Mouse (Mus musculus) ES-CJ7 (cell line): Measurements from ENCODE around the gene Yrdc.

Source experiments
- DNase-seq: peaks from one replicate; pipeline ENCODE4 v3.0.0; 2011; ENCODE audit warnings: low read depth, low spot score

The Yrdc gene

DNA sequence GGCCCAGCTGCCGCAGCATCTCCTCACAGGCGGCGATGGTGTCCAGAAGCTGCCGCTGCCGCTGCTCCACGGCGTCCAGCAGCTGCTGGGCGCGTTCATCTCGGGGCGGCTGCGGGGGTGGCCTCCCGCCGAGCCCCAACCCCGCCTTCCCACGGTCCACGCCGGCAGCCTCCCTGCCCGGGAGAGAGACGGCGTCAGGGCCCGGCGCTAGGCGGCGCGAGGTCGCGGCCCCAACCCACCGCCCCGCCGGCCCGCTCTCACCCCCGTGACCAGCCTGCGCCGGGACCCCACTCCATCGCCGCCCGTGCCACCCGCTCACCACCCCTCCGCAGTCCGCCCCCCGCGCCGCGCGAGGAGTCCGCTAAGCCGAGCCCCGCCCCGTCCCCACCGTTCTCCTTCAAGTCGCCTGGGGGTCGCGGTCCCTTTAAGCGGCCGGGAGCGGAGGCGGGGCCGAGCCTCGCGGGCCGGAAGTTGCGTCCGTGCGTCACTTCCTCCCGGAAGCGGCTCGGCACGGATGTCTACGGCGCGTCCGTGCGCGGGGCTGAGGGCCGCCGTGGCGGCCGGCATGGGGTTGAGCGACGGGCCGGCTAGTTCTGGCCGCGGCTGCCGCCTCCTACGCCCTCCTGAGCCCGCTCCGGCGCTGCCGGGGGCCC is at the start of gene Yrdc:
Gene Yrdc (plus strand): TSS at position 419 of the 653 bp plus-strand sequence.
- peak; percentile 93 for DNase-seq

- DNase-seq, result peak; percentile 92
Observed at GRCm38 (mm10) chr4:124801552-124802308, 48.7 kb upstream of the Yrdc start, which contains the start of gene Mtf1. Mtf1 (plus strand) TSS chr4:124802104.

- DNase-seq, result peak; percentile 95
Observed at GRCm38 (mm10) chr4:124802309-124803260, 47.9 kb upstream of the Yrdc start.

- DNase-seq, result no peak
Observed at GRCm38 (mm10) chr4:124803406-124803805, 47.1 kb upstream of the Yrdc start.

DNA sequence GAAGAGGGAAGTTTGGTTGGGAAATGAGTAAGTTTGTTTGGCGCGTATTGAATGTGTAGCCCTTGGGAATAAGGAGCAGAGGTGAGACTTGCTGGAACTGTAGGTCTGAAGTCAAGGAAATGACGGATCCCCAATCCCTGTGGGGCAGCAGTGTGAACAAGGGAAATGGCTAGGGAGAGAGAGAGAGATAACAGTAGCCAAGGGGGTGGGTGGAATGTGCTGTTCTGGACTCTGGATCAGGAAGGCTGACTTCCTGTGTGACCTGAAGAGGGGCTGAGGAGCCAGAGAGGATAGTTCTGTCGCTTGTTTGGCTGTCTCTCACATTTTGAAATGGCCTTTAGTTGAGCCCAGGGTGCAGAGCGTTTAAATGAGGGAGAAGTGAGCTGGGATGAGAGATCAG is 42.0 kb upstream of the Yrdc start:
- DNase-seq, result no peak

GRCm38 (mm10) chr4:124809136-124809883 is 41.2 kb upstream of the Yrdc start:
- DNase-seq, result no peak

DNA sequence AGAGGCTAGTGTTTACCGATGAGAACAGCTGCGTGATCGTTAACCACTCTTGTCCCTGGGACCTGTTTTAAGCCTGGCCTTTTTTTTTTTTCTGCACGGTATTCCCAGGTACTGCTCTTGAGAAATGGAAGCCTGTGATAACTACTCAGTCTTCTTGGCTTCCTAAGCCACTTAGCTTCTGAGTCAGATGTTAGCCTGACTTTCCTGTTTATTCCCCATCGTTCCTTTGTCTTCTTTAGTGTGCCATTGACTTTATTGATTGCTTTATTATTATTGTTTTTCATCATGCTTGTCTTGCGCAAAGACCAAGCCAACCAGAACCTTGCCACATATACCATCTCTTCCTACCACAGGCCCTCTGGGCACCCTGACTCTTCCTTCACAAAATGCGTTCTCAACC is 40.4 kb upstream of the Yrdc start:
- no peak for DNase-seq

- no peak for DNase-seq
Observed at GRCm38 (mm10) chr4:124811347-124811975, 39.0 kb upstream of the Yrdc start.

- no peak for DNase-seq
Observed at GRCm38 (mm10) chr4:124815901-124816300, 34.6 kb upstream of the Yrdc start.

- peak; percentile 66 for DNase-seq
Observed at GRCm38 (mm10) chr4:124817803-124818202, 32.7 kb upstream of the Yrdc start.

GRCm38 (mm10) chr4:124818832-124819231 is 31.6 kb upstream of the Yrdc start:
- peak; percentile 41 for DNase-seq

DNA sequence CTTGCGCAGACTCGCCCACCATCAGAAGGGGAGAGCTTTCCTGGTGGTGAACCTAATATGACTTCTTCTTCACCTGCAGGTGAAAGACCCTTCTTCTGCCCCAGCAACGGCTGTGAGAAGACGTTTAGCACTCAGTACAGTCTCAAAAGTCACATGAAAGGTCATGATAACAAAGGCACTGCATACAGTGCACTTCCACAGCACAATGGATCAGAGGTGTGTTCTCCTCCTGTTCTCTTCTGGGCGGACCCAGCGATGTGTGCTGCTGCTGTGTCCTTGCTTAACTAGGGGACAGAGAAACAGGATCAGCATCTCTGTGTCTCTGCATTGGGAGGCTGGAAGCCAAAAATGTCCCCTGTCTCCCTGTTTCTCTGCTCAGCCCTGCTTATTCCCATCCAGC is 25.5 kb upstream of the Yrdc start:
- DNase-seq, result peak; percentile 89

DNA sequence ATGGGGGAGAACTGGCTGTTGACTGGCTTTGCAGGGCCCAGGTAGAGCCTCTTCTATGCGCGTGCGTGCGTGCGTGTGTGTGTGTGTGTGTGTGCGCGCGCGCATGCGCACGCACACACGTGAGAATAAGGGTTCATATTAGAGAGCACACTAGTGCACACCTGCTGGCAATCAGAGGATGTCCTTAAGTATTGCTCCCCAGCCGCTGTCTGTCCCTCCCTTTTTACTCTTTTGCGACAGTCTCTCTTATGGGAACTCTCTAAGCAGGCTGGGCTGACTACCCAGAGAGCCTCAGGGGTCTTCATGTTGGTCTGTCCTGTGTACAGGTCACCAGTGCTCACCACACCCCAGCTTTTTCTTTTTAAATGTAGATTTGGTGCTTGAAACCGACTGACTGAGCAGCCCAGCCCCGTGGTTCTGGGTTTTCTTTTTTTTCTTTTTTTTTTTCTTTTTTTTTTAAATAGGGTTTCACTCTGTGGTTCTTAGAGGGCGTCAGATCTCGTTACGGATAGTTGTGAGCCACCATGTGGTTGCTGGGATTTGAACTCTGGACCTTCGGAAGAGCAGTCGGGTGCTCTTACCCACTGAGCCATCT is 25.0 kb upstream of the Yrdc start:
- DNase-seq, result peak; percentile 87

DNA sequence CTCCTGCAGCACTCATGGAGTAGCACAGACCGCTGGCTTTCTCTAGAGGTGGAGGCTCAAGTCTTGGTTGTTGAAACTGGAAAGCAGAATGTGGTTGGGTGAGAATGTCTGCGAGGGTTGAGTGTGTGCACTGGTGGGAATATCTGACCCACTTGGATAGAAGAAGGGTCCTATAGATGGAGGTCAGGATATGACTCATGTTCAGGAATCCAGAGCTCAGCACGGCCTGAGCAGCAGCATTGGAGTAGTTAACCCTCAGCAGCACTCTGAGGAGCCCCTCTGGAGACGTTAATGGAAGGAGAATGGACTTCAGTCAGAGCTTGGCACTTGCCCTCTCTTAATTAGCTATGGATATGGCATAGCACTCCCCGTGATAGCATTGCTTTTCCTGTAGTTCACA is 20.8 kb upstream of the Yrdc start:
- no peak for DNase-seq

- DNase-seq, result peak; percentile 67
Observed at GRCm38 (mm10) chr4:124832796-124833195, 17.7 kb upstream of the Yrdc start.

DNA sequence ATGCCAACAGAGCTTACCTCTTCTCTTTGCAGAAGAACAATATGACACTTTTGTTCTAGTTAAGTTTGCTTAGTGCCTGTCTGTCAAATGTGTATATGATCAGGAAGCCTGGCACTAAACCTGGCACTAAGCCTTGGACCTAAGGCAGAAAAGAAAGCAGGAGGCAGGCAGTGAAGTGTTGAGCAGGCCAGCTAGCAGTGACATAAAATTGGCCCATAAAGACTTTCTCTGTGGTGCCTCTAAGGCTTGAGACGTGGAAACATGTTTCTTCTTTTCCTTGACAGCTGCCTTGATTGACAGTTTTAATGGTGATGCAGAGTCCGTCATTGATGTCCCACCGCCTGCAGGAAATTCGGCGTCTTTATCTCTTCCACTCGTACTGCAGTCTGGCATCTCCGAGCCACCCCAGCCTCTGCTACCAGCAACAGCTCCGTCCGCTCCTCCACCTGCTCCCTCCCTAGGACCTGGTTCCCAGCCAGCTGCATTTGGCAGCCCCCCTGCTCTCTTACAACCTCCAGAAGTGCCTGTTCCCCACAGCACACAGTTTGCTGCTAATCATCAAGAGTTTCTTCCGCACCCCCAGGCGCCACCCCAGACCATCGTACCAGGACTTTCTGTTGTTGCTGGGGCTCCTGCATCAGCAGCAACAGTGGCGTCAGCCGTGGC is 12.3 kb upstream of the Yrdc start:
- DNase-seq, result no peak

DNA sequence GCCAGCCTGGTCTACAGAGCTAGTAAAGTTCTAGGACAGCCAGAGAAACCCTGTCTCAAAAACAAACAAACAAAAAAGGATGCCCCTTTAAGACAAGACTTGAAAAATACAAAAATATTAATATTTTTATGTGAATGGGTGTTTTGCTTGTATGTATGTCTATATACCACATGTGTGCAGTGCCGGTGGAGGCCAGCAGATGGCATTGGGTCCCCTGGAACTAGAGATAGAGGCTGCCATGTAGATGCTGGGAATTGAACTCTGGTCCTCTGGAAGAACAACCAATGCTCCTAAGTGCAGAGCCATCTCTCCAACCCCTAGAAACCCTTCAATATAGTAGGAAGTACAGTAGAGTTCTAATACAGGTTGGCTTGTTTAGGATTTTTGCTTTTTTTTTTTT is 9.5 kb upstream of the Yrdc start:
- DNase-seq, result peak; percentile 58

- DNase-seq, result peak; percentile 85
Observed at GRCm38 (mm10) chr4:124843493-124843892, 7.0 kb upstream of the Yrdc start.

DNA sequence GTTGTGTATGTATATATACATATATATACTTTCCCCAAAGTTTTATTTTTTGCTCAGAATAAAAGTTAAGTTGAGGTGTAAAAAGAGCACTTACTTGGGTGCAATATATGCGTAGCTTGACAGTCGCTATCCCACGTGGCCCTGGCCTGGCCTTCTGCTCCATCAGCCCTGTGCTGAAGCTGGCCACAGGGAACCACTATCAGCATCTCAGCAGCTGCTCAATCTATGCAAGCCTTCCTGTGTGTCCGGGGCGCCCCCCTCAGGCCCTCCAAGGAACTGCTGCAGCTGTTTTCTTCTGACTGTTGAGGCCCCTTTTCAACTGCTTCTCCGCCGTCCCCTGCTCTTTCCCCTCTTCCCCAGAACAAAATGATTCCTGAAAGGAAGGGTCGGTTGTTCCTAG is 2.9 kb upstream of the Yrdc start:
- DNase-seq, result peak; percentile 81
